Mouse (Mus musculus) testis, adult 2 months (tissue): ENCODE results near the gene Slc19a1. TPM values are rescaled to one million over a fixed set of nuclear protein-coding genes. Genes with fewer than 3 reads are reported as not detected.

Source experiments
- H3K27ac ChIP-seq: fragments of 200-500 bp; 2 replicates; pipeline ENCODE4 v1.5.1; 2012; ENCODE audit warnings: low read depth, low read length; ENCODE audit not compliant: control insufficient read depth, insufficient read depth
- H3K27me3 ChIP-seq: fragments of 200-500 bp; 2 replicates; pipeline ENCODE4 v1.6.1; 2012; ENCODE audit warnings: mild to moderate bottlenecking, low read length, moderate library complexity; ENCODE audit not compliant: control insufficient read depth, insufficient read depth
- H3K36me3 ChIP-seq: fragments of 200-500 bp; 2 replicates; pipeline ENCODE4 v1.6.1; 2012; ENCODE audit warnings: mild to moderate bottlenecking, low read length; ENCODE audit not compliant: control insufficient read depth, insufficient read depth
- H3K4me1 ChIP-seq: fragments of 200-500 bp; 2 replicates; pipeline ENCODE4 v1.6.1; 2012; ENCODE audit warnings: low read length; ENCODE audit not compliant: control insufficient read depth, insufficient read depth
- H3K4me3 ChIP-seq: fragments of 200-500 bp; 2 replicates; pipeline ENCODE4 v1.5.1; 2012; ENCODE audit warnings: low read depth, mild to moderate bottlenecking, low read length, moderate library complexity, mixed read lengths; ENCODE audit not compliant: control insufficient read depth
- CTCF ChIP-seq: fragments of 200-500 bp; IDR thresholded peaks from 2 replicates; pipeline ENCODE4 v1.5.1; 2012; ENCODE audit warnings: low read depth, mild to moderate bottlenecking, inconsistent platforms, low read length, moderate library complexity; ENCODE audit not compliant: control insufficient read depth, insufficient read depth, insufficient replicate concordance
- POLR2A ChIP-seq: fragments of 200-500 bp; IDR thresholded peaks from 2 replicates; pipeline ENCODE4 v1.6.1; 2012; ENCODE audit warnings: low read depth, mild to moderate bottlenecking, inconsistent platforms, low read length, moderate library complexity; ENCODE audit not compliant: control insufficient read depth
- polyA plus RNA-seq: library from polyadenylated mRNA; depleted of rRNA; stranded (reverse); fragments of >200 nt; gene quantifications from 2 replicates; pipeline ENCODE4 v1.2.3, GENCODE M21; 2012

Gene Slc19a1
- polyA plus RNA-seq, 1 experiment, result 4.8 TPM

DNA sequence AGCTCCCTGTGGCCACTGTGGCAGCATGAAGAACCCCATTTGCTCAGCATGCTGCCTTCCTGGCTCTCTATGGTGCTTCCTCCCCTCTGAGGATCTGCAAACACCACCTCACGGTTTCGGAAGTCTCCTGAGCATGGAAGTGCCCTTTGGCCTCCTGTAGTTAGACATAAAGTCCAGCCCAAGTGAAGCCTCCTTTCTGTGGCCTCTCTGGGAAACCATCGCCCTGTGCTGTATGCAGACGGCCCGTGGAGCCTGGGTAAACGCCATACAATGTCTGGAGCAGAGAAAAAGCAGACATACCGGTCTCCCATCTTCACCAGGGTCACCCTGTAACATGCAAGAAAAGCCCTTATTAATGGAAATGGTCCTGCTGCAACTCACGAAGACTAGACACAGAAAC, 46.9 kb downstream of the Slc19a1 start:
- H3K27ac ChIP-seq, result no peak overlapping the region
- TF ChIP-seq CTCF, result no peak
- H3K4me3 ChIP-seq, result no peak overlapping the region
- no peaks in the 10 kb centered on the region for H3K27me3 ChIP-seq
- H3K36me3 ChIP-seq, result no peaks in the 10 kb centered on the region
- no peaks in the 10 kb centered on the region for H3K4me1 ChIP-seq

DNA sequence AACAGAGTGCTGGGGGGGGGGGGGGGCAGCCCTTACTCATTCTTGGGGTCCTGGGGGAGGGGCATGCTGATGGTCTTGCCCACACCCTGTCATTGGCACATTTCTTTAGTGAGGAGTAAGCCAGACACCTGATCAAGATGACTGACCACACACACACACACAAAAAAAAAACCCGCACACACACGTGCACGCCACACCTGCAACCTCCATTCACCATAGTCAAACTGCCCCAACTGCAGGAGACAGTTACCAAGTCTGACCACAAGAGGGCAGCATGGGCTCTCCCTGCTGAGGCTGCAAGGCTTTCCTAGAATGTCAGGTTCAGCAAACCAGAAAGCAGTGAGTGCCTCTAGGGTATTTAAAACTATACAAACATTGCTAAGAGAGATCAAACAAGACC, 50.4 kb downstream of the Slc19a1 start:
- no peaks in the 10 kb centered on the region for H3K36me3 ChIP-seq
- H3K4me1 ChIP-seq, result no peaks in the 10 kb centered on the region
- H3K27me3 ChIP-seq, result no peaks in the 10 kb centered on the region
- TF ChIP-seq POLR2A, result no peak
- TF ChIP-seq CTCF, result peak; percentile 95
- no peak overlapping the region for H3K4me3 ChIP-seq
- H3K27ac ChIP-seq, result no peak overlapping the region

DNA sequence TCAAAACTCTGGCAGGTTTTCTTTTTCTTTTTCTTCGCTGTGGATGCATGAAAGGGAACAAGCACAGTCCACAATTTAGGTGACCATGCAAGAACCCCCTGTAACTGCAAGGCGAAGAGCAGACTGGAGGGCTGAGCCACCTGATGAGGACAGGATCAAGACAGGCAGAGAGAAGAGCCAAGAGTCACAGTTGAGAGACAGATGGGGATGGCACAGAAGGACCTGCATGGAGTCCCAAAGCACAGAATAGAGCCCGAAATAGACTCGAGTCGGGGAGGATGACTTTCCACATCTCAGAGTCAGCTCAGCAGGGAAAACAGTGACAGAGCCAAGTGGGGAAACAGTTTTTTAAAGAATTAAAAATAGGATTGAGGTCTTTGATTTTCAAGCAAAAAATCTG, 50.9 kb downstream of the Slc19a1 start:
- no peak for TF ChIP-seq POLR2A
- no peak for TF ChIP-seq CTCF
- Histone ChIP-seq H3K27ac (no peak overlapping the region), H3K36me3 (no peaks in the 10 kb centered on the region), H3K4me1 (no peaks in the 10 kb centered on the region), H3K4me3 (no peak overlapping the region), H3K27me3 (no peaks in the 10 kb centered on the region)

DNA sequence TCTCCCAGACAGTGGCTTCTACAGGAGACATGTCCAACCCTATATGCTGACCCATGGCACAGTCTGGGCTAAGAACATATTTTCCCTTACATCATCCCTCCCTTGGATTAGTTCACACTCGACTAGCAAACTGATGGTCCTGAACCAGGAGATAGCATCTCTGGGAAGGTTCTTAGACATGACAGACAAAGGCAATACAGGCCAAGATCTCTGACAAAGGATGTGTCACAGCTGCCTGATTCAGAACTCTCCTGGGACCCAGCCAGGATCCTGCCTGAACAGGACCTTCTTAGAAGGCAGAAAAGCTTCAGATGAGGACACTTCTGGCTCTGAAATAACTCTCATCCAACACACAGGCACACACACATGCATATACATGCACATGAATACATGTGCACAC, 52.5 kb downstream of the Slc19a1 start:
- H3K27me3 ChIP-seq, result no peaks in the 10 kb centered on the region
- H3K36me3 ChIP-seq, result no peaks in the 10 kb centered on the region
- TF ChIP-seq POLR2A (no peak), CTCF (no peak)
- H3K4me3 ChIP-seq, result no peak overlapping the region
- no peak overlapping the region for H3K27ac ChIP-seq
- H3K4me1 ChIP-seq, result no peaks in the 10 kb centered on the region

DNA sequence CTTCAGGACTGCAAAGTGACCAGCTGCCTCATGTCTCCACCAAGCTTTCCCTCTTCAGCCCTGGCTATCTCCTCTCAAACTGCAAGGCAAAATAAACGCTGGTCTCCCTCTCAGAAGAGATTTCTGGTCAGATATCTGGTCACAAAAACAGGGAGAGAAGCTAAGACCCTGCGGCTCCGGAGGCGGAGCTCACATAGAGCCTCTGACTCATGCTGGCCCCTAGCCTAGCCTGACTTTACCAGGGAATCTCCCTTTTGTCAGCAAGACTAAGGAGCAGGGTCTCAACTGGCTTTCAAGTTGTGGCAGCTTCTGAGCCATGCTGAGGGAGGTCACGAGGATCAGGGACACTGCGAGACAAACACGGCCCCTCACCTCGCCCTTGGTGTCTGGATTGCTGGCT, 57.3 kb downstream of the Slc19a1 start:
- Histone ChIP-seq H3K27ac (no peak overlapping the region), H3K4me1 (no peaks in the 10 kb centered on the region), H3K36me3 (no peaks in the 10 kb centered on the region), H3K27me3 (no peaks in the 10 kb centered on the region), H3K4me3 (no peak overlapping the region)
- TF ChIP-seq CTCF (no peak), POLR2A (no peak)

DNA sequence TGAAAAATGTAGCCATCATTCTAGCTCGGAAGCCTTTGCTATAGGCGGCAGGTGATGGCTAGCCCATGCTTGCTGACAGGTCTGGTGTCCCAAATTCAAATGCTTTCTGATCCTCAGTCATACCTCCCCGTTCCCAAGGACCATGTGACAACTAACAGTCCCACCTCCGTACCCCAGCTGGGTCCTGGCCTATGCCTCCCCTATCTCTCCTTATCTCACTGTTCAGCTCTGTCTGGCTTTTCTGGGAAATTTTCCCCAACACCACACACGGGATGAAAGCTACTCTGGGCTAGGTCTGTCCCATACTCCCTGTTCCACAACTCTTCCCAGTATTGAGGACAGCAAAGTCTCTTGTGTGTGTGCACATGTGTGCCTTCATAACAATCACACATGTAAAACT, 58.0 kb downstream of the Slc19a1 start:
- H3K27me3 ChIP-seq, result no peaks in the 10 kb centered on the region
- no peaks in the 10 kb centered on the region for H3K36me3 ChIP-seq
- H3K4me3 ChIP-seq, result no peak overlapping the region
- H3K4me1 ChIP-seq, result no peaks in the 10 kb centered on the region
- H3K27ac ChIP-seq, result no peak overlapping the region
- no peak for TF ChIP-seq POLR2A
- no peak for TF ChIP-seq CTCF

DNA sequence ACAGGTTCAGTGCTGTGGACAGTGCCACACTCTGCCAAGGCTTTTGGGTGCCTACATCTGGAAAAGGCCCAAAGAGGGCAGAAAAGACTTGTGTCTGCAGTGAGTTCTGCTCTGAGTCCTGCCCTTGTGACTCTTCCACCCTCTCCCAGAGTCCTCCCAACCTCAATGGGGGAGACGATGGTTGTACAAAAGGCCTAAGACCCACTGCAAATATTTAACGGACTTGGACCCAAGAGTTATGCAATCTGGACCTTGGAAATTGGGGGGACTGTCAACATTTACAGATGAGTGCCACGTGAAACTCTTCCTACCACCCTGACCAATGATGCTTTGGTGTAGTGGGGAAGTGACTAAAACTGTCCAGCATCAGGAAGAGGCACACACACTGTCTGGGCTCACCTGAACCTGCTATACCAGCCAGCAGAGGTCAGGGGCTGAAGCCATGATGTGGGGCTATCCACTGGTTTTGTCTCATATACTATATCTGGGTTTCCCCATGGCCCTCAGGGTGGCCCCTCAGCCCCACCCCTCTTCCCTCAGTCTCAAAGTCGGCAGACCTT, 59.6 kb downstream of the Slc19a1 start:
- TF ChIP-seq CTCF (no peak), POLR2A (no peak)
- Histone ChIP-seq H3K36me3 (no peaks in the 10 kb centered on the region), H3K4me3 (no peak overlapping the region), H3K27ac (no peak overlapping the region), H3K4me1 (no peaks in the 10 kb centered on the region), H3K27me3 (no peaks in the 10 kb centered on the region)

DNA sequence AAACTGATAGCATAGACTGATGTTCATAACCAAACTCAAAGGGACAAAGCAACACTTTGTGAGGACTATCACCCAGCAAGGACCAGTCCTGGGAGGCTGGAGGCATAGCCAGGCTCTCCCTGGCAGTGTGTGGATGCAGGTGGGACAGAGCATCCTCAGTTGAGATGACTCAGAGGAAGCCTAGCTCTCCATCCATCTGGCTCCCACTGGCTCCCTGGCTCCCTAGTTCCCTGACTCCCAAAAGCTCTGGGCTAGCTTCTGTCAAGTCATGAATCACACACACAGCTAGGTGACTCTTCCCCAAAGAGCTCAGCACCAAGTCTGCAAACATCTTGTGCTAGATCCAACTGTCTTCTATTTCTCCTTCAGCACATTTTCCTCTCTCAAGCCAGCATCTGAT, 61.8 kb downstream of the Slc19a1 start:
- H3K36me3 ChIP-seq, result no peaks in the 10 kb centered on the region
- TF ChIP-seq POLR2A, result no peak
- no peak for TF ChIP-seq CTCF

More for the DNA sequence above, 61.8 kb downstream of the Slc19a1 start:
- H3K4me3 ChIP-seq, result no peak overlapping the region
- H3K27me3 ChIP-seq, result no peaks in the 10 kb centered on the region
- H3K4me1 ChIP-seq, result peaks cover 12% of the 10 kb centered on the region
- no peak overlapping the region for H3K27ac ChIP-seq
